Mouse (Mus musculus): ENCODE measurements around the gene Ly86.

DNA sequence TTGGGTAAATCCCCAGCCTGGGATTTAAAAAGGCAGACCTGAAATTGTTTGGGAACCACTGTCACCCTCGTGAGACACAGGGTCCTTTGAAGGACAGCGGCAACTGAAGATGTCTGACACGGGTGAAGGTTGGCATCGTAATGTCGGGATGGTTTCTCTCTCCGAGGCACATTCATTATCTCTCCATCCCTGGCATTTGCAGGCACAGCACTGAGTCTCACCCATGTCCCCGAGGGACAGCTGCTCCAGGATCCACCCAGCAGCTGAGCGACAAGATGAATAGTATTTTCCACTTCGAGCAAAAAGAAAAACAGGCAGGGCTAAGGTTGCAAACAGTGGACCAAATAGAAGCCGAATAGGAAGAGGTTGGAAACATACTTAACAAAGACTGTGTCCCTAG, 114.0 kb downstream of the Ly86 start:
- TF ChIP-seq CTCF (IDR thresholded peaks at IDR 0.05; ENCODE audit: low read depth, low read length) (no peak), POLR2A (IDR thresholded peaks at IDR 0.05; ENCODE audit: extremely low read depth, insufficient read depth, low read length) (no peak)
